Mouse (Mus musculus): ENCODE data around the gene Clip1. TPM values are rescaled to one million over a fixed set of nuclear protein-coding genes. Genes with fewer than 3 reads are reported as not detected.

Clip1 gene
- 56.3 and 90.1 TPM in 2 replicates for polyA plus RNA-seq (2012; rRNA removed)

DNA sequence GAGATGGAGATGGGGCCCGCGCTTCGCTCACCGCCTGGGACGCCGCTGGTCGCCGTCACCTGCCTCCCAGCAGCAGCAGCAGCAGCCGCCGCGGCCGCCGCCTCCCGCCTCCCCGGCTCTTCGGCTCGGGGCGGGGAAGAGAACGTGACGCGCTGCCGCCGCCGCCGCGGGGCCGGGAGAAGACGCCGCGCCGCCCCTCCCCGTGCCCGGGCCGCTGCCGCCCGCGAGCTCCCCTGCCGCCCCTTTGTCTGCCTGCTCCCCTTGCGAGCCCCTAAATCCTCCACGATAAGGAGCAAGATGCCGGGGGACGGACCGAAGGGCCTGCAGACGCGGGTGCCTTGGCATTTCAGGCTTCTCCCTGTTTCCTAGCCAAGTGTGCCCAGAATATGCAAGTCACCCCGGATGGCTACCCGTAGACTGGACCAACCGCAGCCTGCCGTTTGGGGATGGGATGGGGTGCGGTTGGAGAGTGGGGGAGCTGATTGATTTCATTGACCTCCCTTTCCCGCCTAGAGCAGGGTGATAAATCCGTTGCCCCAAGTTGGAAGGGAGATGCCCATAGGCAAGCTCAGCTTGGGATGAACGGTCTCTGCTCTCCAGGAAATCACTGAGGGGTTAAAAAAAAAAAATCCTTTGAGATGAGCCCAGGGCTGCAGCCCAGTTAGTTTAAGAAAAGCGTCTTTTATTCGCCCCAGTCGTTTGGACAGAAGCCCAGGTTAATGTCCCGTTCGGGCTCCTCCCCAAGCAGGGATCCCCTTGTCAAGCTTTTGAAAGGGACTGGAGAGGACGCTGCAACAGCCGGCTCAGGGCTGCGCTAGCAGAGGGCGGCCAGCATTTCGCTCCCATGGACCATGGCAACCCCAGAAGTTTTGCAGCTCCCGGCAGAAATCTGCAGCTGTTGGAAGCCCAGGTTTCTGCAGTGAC, at the start of gene Clip1:
Gene Clip1, minus strand, starts transcription at position 398 of the 924 bp plus-strand sequence.

DNA sequence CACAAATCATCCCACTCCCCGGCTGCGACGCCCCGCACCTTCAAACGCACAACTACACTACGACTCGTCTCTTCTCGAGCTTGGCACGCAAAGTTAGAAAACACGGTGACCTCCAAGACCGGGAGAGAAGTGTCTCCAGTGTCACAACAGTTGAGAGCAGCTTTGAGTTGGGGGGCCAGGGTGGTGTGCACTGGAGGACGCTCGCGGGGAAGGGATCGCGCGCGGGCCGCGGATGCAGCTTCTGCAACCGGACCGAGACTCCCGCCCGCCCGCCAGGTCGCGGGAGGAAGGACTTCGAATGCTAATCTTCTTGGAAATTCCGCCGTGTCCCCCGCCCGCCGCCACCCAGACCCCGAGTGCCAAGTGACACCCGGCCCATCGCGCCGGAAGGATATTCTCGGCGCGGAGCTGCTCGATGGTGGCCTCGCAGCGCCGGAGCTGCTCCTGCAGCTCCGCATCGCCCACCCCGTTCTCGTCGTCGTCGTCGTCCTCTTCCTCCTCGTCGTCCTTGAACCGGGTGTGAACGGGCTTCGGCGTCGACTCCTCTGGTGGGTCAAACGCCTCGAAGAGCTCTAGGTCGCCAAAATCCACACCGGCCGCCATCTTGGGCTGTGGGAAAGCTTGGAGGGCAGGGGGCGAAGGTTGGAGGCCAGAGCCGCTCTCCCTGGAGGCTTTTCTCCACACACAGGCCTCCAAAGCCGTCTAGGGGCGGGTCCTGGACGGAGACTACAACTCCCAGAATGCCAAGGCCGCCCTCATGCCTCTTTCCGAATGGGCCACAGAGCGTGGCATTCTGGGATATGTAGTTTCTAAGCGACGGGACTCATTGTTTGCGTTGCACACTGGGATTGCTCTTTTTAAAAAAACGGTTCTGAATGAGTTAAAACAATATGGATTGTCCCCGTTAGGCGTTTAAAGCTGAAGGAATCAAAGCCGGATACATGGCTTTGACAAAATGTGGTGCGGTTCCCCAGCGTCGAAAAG, 36.2 kb upstream of the Clip1 start, which contains the start of gene Zcchc8:
Gene Zcchc8, minus strand, starts transcription at position 773 of the 984 bp plus-strand sequence.

DNA sequence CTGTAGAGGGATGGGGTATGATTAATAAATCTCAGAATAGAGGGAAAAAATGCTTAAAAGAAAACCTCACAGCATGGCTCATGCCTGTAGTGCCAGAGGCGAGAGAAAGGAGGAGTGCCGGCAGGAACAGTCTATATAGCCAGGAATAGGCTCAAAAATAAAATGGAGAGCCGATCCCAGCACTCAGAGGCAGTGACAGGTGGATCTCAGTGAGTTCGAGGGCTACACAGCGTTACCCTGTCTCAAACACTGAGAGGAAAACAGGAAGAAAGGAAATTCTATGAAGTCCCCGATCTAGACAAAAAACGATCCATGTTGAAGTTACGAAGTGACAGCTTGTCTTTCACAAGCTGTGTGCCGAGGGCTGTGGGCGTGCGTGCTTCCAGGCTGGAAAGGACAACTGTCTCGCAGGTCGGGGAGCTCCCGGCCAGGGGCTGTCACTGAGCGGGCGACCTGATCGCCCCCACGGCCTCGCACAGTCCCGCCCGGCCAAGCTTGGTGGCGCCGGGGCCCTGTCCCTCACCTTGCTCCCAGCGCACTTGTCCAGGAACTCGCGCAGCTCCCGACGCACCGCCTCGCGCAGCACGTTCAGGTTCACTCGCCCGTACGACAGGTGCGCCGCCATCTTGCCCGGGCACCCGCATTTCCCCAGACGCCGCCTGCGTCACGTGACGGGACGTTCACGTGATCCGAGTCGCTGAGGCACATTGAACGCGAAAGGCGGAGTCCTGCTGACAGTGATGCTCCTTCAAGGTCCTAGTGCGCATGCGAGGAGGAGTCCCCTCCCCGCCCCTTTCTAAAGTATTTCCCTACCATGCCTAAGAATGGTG, 111.8 kb downstream of the Clip1 start, which contains the start of gene Vps33a:
Gene Vps33a, minus strand, starts transcription at position 682 of the 830 bp plus-strand sequence.

Other genes starting within 250 kb of the Clip1 start
- 0.04 and 0.05 TPM in 2 replicates for gene Lrrc43, start 195.3 kb downstream of the Clip1 start, polyA plus RNA-seq (2012; rRNA removed)
- gene Il31, start 195.1 kb downstream of the Clip1 start, polyA plus RNA-seq (2012; rRNA removed): not detected in 2 replicates
- gene B3gnt4, start 174.2 kb downstream of the Clip1 start, polyA plus RNA-seq (2012; rRNA removed): 1.1 and 2.4 TPM in 2 replicates
- 89.4 and 110 TPM in 2 replicates for gene Diablo, start 160.4 kb downstream of the Clip1 start, polyA plus RNA-seq (2012; rRNA removed)
- 4.1 and 5.3 TPM in 2 replicates for gene Gm49027, start 159.1 kb downstream of the Clip1 start, polyA plus RNA-seq (2012; rRNA removed)
- gene Vps33a, start 111.6 kb downstream of the Clip1 start, polyA plus RNA-seq (2012; rRNA removed): 23.4 and 27.0 TPM in 2 replicates
- gene Zcchc8, start 36.5 kb upstream of the Clip1 start, polyA plus RNA-seq (2012; rRNA removed): 94.0 and 121 TPM in 2 replicates
- gene Rsrc2, start 64.8 kb upstream of the Clip1 start, polyA plus RNA-seq (2012; rRNA removed): 194 and 240 TPM in 2 replicates
- 32.3 and 45.0 TPM in 2 replicates for gene Kntc1, start 65.1 kb upstream of the Clip1 start, polyA plus RNA-seq (2012; rRNA removed)
- 0.02 TPM in 1 of 2 replicates, not detected in the other for gene Hcar2, start 180.9 kb upstream of the Clip1 start, polyA plus RNA-seq (2012; rRNA removed)
- 0.06 and 0.11 TPM in 2 replicates for gene Hcar1, start 195.4 kb upstream of the Clip1 start, polyA plus RNA-seq (2012; rRNA removed)
- 93.9 and 138 TPM in 2 replicates for gene Denr, start 222.6 kb upstream of the Clip1 start, polyA plus RNA-seq (2012; rRNA removed)
- gene Gm43518, start 242.8 kb upstream of the Clip1 start, polyA plus RNA-seq (2012; rRNA removed): 0.83 and 0.90 TPM in 2 replicates
- 4.0 and 6.8 TPM in 2 replicates for gene Ccdc62, start 246.1 kb upstream of the Clip1 start, polyA plus RNA-seq (2012; rRNA removed)

All from central nervous system, embryonic 11.5 days (tissue).